In genomic region chr17:88596544-88597221, GRCm38 (mm10) we compare ENCODE assay signal across 8 mouse cellular contexts. TPM values are rescaled to one million over a fixed set of nuclear protein-coding genes. Genes with fewer than 3 reads are reported as not detected.
DNase-seq lines count a peak whose midpoint lies in the region; ATAC-seq and TF ChIP-seq lines count a peak whose summit lies in the region.

No protein-coding gene starts in this region.

- H3K4me1 ChIP-seq in kidney, embryonic 15.5 days = peaks cover 36% of the 10 kb centered on the region
- H3K4me1 ChIP-seq in ES-E14 (ENCODE audit: control insufficient read depth in 2 of 2, insufficient read depth in 2 of 2, low read length in 2 of 2, poor library complexity in 1 of 2) = peaks cover 1 to 8% of the 10 kb centered on the region in 2 experiments; a peak in 1 of 4 replicates
- H3K4me1 ChIP-seq in forebrain, embryonic 11.5 days (replicated peaks; ENCODE audit: control insufficient read depth, insufficient read depth, low read length) = peaks cover 6% of the 10 kb centered on the region; the same call in 1 of the 2 replicates
- peaks cover 15% of the 10 kb centered on the region for H3K4me1 ChIP-seq in intestine, embryonic 16.5 days (ENCODE audit: control insufficient read depth, insufficient read depth, low read length)
- peaks cover 4% of the 10 kb centered on the region for H3K4me1 ChIP-seq in midbrain, embryonic 14.5 days (ENCODE audit: control insufficient read depth, insufficient read depth, low read length)

- peak overlapping the region; percentile 86 for H3K4me2 ChIP-seq in kidney, embryonic 15.5 days
- peak overlapping the region; percentile 83 for H3K4me2 ChIP-seq in forebrain, embryonic 11.5 days (ENCODE audit: low read depth, low read length, severe bottlenecking)
- peak overlapping the region; percentile 72 for H3K4me2 ChIP-seq in intestine, embryonic 16.5 days (ENCODE audit: low read depth, low read length)
- H3K4me2 ChIP-seq in midbrain, embryonic 14.5 days (ENCODE audit: low read length) = peak overlapping the region; percentile 84

- no peaks in the 10 kb centered on the region for H3K27me3 ChIP-seq in kidney, embryonic 15.5 days
- H3K27me3 ChIP-seq in forebrain, embryonic 11.5 days (ENCODE audit: control insufficient read depth, insufficient read depth, low read length) = no peaks in the 10 kb centered on the region
- no peaks in the 10 kb centered on the region for H3K27me3 ChIP-seq in intestine, embryonic 16.5 days (replicated peaks; ENCODE audit: control insufficient read depth, insufficient read depth, low read length)
- no peaks in the 10 kb centered on the region for H3K27me3 ChIP-seq in midbrain, embryonic 14.5 days (ENCODE audit: control insufficient read depth, insufficient read depth, low read length)

- no peak for DNase-seq in kidney, postnatal 25 days
- no peak for DNase-seq in ES-E14 (ENCODE audit: low read depth, low spot score)
- DNase-seq in forebrain, embryonic 11.5 days (ENCODE audit: low spot score) = no peak
- DNase-seq in midbrain, embryonic 14.5 days = peak; percentile 89
- DNase-seq in thymus, postnatal 25 days = peak; percentile 75
- no peak for DNase-seq in urinary bladder, postnatal 36 days (ENCODE audit: low spot score in 2 of 2)

- WGBS in kidney, embryonic 15.5 days = 29% methylated on average over 16 of the region's 16 CpGs
- 30% methylated on average over 16 of the region's 16 CpGs for WGBS in forebrain, embryonic 11.5 days
- 29% methylated on average over 16 of the region's 16 CpGs for WGBS in intestine, embryonic 16.5 days
- WGBS in midbrain, embryonic 14.5 days = 31% methylated on average over 16 of the region's 16 CpGs

- no peak; the same call in 1 of the 2 replicates for ATAC-seq in kidney, embryonic 15.5 days (replicated peaks; ENCODE audit: low FRiP score)
- ATAC-seq in forebrain, embryonic 11.5 days (replicated peaks; ENCODE audit: low FRiP score) = no peak
- ATAC-seq in intestine, embryonic 16.5 days = no peak
- no peak for ATAC-seq in midbrain, embryonic 14.5 days (ENCODE audit: low FRiP score, low TSS enrichment)

- H3K9me3 ChIP-seq in kidney, embryonic 15.5 days (replicated peaks) = no peaks in the 10 kb centered on the region
- H3K9me3 ChIP-seq in ES-E14 (ENCODE audit: control insufficient read depth, insufficient read depth, low read depth, low read length) = no peaks in the 10 kb centered on the region
- no peaks in the 10 kb centered on the region for H3K9me3 ChIP-seq in forebrain, embryonic 11.5 days (ENCODE audit: control insufficient read depth, low read length)
- H3K9me3 ChIP-seq in intestine, embryonic 16.5 days (ENCODE audit: control insufficient read depth, low read length) = no peaks in the 10 kb centered on the region
- no peaks in the 10 kb centered on the region for H3K9me3 ChIP-seq in midbrain, embryonic 14.5 days (ENCODE audit: control insufficient read depth, low read length)

- H3K36me3 ChIP-seq in kidney, embryonic 15.5 days = no peaks in the 10 kb centered on the region
- no peaks in the 10 kb centered on the region for H3K36me3 ChIP-seq in ES-E14 (ENCODE audit: control insufficient read depth, insufficient read depth, low read length, poor library complexity, severe bottlenecking)
- no peaks in the 10 kb centered on the region for H3K36me3 ChIP-seq in forebrain, embryonic 11.5 days (ENCODE audit: control insufficient read depth, insufficient read depth, low read length)
- no peaks in the 10 kb centered on the region for H3K36me3 ChIP-seq in intestine, embryonic 16.5 days (ENCODE audit: control insufficient read depth, insufficient read depth, low read length)
- H3K36me3 ChIP-seq in midbrain, embryonic 14.5 days (ENCODE audit: control insufficient read depth, insufficient read depth, low read length) = no peaks in the 10 kb centered on the region

- peak overlapping the region; percentile 93 for H3K27ac ChIP-seq in kidney, embryonic 15.5 days
- peak overlapping the region; percentile 86; the same call in 1 of the 2 replicates for H3K27ac ChIP-seq in ES-E14 (ENCODE audit: insufficient read depth, low read depth, low read length, poor library complexity, severe bottlenecking)
- peak overlapping the region; percentile 57; the same call in 1 of the 2 replicates for H3K27ac ChIP-seq in forebrain, embryonic 11.5 days (ENCODE audit: low read depth, low read length)
- peak overlapping the region; percentile 93 for H3K27ac ChIP-seq in intestine, embryonic 16.5 days (ENCODE audit: low read length)
- H3K27ac ChIP-seq in midbrain, embryonic 14.5 days (replicated peaks; ENCODE audit: low read depth, low read length) = no peak overlapping the region

- 0 out of 2 replicates have a peak overlapping the region, but pooled peaks have one; percentile 63 for H3K9ac ChIP-seq in kidney, embryonic 15.5 days
- peak overlapping the region; percentile 47; the same call in 1 of the 2 replicates for H3K9ac ChIP-seq in ES-E14 (ENCODE audit: insufficient read depth, low read depth, low read length, poor library complexity, severe bottlenecking)
- H3K9ac ChIP-seq in forebrain, embryonic 11.5 days (ENCODE audit: low read length) = peak overlapping the region; percentile 16; the same call in 1 of the 2 replicates
- peak overlapping the region; percentile 80 for H3K9ac ChIP-seq in intestine, embryonic 16.5 days (ENCODE audit: low read depth, low read length)
- H3K9ac ChIP-seq in midbrain, embryonic 14.5 days (replicated peaks; ENCODE audit: low read length) = peak overlapping the region; percentile 34; the same call in 1 of the 2 replicates

- peak overlapping the region; percentile 63 for H3K4me3 ChIP-seq in kidney, embryonic 15.5 days (replicated peaks)
- peak overlapping the region; percentile 76 to 85 for H3K4me3 ChIP-seq in ES-E14 (ENCODE audit: insufficient read depth in 1 of 2, low read depth in 1 of 2, low read length in 2 of 2, poor library complexity in 1 of 2, severe bottlenecking in 1 of 2)
- H3K4me3 ChIP-seq in forebrain, embryonic 11.5 days (ENCODE audit: low read depth, low read length) = peak overlapping the region; percentile 47
- peak overlapping the region; percentile 66 for H3K4me3 ChIP-seq in intestine, embryonic 16.5 days (ENCODE audit: low read length)
- peak overlapping the region; percentile 44 for H3K4me3 ChIP-seq in midbrain, embryonic 14.5 days (replicated peaks; ENCODE audit: low read depth, low read length)

- in situ Hi-C loops in ES-E14 (cut with MboI; ENCODE audit: low sequenced_read_pairs in 2 of 2, unreplicated experiment in 2 of 2) = no loop called here

TF ChIP-seq in ES-E14, 5 proteins besides CTCF, POLR2A, EP300 and RAD21:
- no peak for TF ChIP-seq CHD2 (IDR thresholded peaks at IDR 0.05; ENCODE audit: low read depth, low read length)
- TF ChIP-seq HCFC1 (IDR thresholded peaks at IDR 0.05; ENCODE audit: borderline replicate concordance, insufficient read depth, low read length) = no peak
- TF ChIP-seq ZNF384 (IDR thresholded peaks at IDR 0.05; ENCODE audit: low read depth, low read length) = no peak
- no peak for TF ChIP-seq MAFK (IDR thresholded peaks at IDR 0.05; ENCODE audit: insufficient read depth, low read depth, low read length)
- TF ChIP-seq ZC3H11A (IDR thresholded peaks at IDR 0.05; ENCODE audit: borderline replicate concordance, low read depth, low read length) = no peak

RNA-seq across cellular contexts. Expression of gene Ston1, which starts 0.8 kb away (rescaled TPM):
- polyA plus RNA-seq in kidney, embryonic 15.5 days (2015; fragmentation: Nextera tagmentation; extraction: Ambion mirVana) = 7.7 and 8.0 TPM in 2 replicates
- total RNA-seq in ES-E14 (2012; rRNA removed) = 4.0 and 4.5 TPM in 2 replicates
- 3.4 and 4.9 TPM in 2 replicates for polyA plus RNA-seq in forebrain, embryonic 11.5 days (2014; fragmentation: Nextera tagmentation; extraction: Ambion mirVana)
- 3.9 and 4.3 TPM in 2 replicates for polyA plus RNA-seq in intestine, embryonic 16.5 days (2015; fragmentation: Nextera tagmentation; extraction: Ambion mirVana)
- polyA plus RNA-seq in midbrain, embryonic 14.5 days (2014; fragmentation: Nextera tagmentation; extraction: Ambion mirVana) = 1.3 and 1.4 TPM in 2 replicates

Comparison
In these comparisons a context has a peak if more than half of its experiments do, and no peak if none do; other contexts are left out.
1. H3K9ac ChIP-seq: peak in every context shown above with its lines; median percentile 80 in intestine, embryonic 16.5 days; 63 in kidney, embryonic 15.5 days; 47 in ES-E14; 34 in midbrain, embryonic 14.5 days; 16 in forebrain, embryonic 11.5 days.
2. DNase-seq: peak in midbrain, embryonic 14.5 days (single experiment) and thymus, postnatal 25 days (single experiment); none in kidney, postnatal 25 days (0 of 2), ES-E14 (single experiment), forebrain, embryonic 11.5 days (single experiment) and urinary bladder, postnatal 36 days (0 of 2).
3. Peak in every context shown above with its lines, with median percentiles within 50 percentile points of each other: H3K4me2 ChIP-seq and H3K4me3 ChIP-seq.